Mouse (Mus musculus) ES-E14 (cell line): ENCODE data around the gene Ptpru.

Experiments
- CHD2 ChIP-seq: IDR thresholded peaks from 2 replicates; pipeline ENCODE4 v1.6.1; 2014; ENCODE audit warnings: mild to moderate bottlenecking, low read depth, low read length, inconsistent platforms
- HCFC1 ChIP-seq: IDR thresholded peaks from 2 replicates; pipeline ENCODE4 v1.6.1; 2012; ENCODE audit warnings: low read length, inconsistent platforms, borderline replicate concordance; ENCODE audit not compliant: insufficient read depth
- ZC3H11A ChIP-seq: IDR thresholded peaks from 2 replicates; pipeline ENCODE4 v1.6.1; 2012; ENCODE audit warnings: low read depth, mild to moderate bottlenecking, inconsistent platforms, low read length, borderline replicate concordance

DNA sequence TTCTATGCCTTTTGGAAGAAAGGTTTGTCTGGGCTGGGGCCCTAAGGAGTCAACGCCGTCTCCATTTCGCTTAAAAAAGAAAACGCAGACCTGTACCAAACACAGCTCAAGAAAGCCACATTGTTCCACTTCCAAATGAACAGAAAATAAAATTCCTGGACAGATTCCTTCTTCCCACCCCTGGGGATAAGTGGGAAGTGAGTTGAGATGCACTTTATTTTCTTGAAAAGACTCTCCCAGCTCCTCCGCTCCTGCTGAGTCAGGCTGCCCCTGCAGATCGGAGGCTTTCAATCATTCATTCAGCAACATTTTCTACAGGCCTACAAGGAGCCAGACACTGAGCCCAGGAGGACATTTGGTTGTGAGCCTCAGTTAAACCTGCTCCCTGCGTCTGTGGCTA lies 74.2 kb downstream of the Ptpru start:
- TF ChIP-seq ZC3H11A (no peak), CHD2 (no peak), HCFC1 (no peak)
